Mouse (Mus musculus): ENCODE results near the gene Edar. TPM values are rescaled to one million over a fixed set of nuclear protein-coding genes. Genes with fewer than 3 reads are reported as not detected.

The Edar gene
- polyA plus RNA-seq, 1 experiment from 2014 or later, result 0.16 TPM

- H3K4me3 ChIP-seq (ENCODE audit: low read depth, low read length), result no peak overlapping the region
- no peaks in the 10 kb centered on the region for H3K9me3 ChIP-seq (ENCODE audit: control insufficient read depth)
- no peaks in the 10 kb centered on the region for H3K27me3 ChIP-seq (replicated peaks; ENCODE audit: control insufficient read depth, insufficient read depth, low read length)
- no peaks in the 10 kb centered on the region for H3K4me1 ChIP-seq (replicated peaks; ENCODE audit: control insufficient read depth, insufficient read depth, low read length)
- TF ChIP-seq CTCF (IDR thresholded peaks at IDR 0.05; ENCODE audit: low read depth), result no peak
- WGBS, result 36% methylated on average over 5 of the region's 5 CpGs
- no peaks in the 10 kb centered on the region for H3K36me3 ChIP-seq (ENCODE audit: control insufficient read depth, insufficient read depth)
- H3K4me2 ChIP-seq (replicated peaks; ENCODE audit: low read depth), result no peak overlapping the region
- H3K9ac ChIP-seq (ENCODE audit: low read depth, low read length), result no peak overlapping the region
- no peak for ATAC-seq
- H3K27ac ChIP-seq (ENCODE audit: low read depth, low read length), result no peak overlapping the region
Measured at GRCm38 (mm10) chr10:58600983-58601382, 74.5 kb downstream of the Edar start.

DNA sequence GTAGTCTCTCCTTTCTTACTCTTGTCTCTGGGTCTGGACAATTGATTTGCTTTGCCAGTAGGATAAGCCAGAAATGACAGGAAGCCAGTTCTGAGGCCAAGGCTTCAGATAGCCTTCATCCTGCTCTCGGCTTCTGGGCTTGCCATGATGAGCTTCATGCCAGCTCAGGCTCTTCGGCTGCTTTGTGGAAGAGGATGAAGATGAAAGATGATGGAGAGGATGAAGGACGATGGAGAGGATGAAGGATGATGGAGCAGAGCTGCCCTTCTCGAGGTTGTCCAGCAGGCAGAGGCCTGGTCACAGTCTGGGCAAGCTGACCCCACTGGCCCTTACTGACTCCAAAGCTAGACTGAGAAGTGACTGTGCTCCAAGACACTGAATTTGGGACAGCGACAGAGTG, 75.3 kb downstream of the Edar start:
- ATAC-seq, result no peak
- no peak for TF ChIP-seq CTCF (IDR thresholded peaks at IDR 0.05; ENCODE audit: low read depth)
- H3K9ac ChIP-seq (ENCODE audit: low read depth, low read length), result no peak overlapping the region
- H3K27ac ChIP-seq (ENCODE audit: low read depth, low read length), result no peak overlapping the region
- no peaks in the 10 kb centered on the region for H3K27me3 ChIP-seq (replicated peaks; ENCODE audit: control insufficient read depth, insufficient read depth, low read length)
- H3K4me3 ChIP-seq (ENCODE audit: low read depth, low read length), result no peak overlapping the region
- H3K4me1 ChIP-seq (replicated peaks; ENCODE audit: control insufficient read depth, insufficient read depth, low read length), result no peaks in the 10 kb centered on the region
- no peaks in the 10 kb centered on the region for H3K9me3 ChIP-seq (ENCODE audit: control insufficient read depth)
- H3K36me3 ChIP-seq (ENCODE audit: control insufficient read depth, insufficient read depth), result no peaks in the 10 kb centered on the region
- WGBS, result 89% methylated on average over 5 of the region's 5 CpGs
- no peak overlapping the region for H3K4me2 ChIP-seq (replicated peaks; ENCODE audit: low read depth)

DNA sequence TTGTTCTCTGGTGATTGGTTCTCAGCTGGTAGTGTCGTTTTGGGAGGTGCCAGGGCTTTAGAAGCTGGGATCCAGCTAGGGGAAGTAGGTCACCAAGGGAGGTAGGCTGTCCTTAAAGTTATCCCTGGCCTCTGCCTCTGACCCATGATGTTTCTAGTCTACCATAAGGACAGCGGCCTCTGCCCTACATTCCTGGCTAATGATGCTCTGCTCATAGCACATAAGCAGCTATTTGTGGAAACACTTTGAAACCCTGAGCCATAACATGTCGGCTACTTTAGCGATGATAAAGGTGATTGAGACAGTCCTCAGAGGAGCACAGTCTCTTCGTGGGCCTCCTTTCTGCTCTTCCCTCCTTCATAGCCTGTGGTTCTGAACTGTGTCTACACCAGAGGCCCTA, 79.6 kb downstream of the Edar start:
- no peak overlapping the region for H3K27ac ChIP-seq (ENCODE audit: low read depth, low read length)
- no peak overlapping the region for H3K4me3 ChIP-seq (ENCODE audit: low read depth, low read length)
- TF ChIP-seq CTCF (IDR thresholded peaks at IDR 0.05; ENCODE audit: low read depth), result no peak
- H3K9ac ChIP-seq (ENCODE audit: low read depth, low read length), result no peak overlapping the region
- H3K9me3 ChIP-seq (ENCODE audit: control insufficient read depth), result no peaks in the 10 kb centered on the region
- ATAC-seq, result no peak
- no peaks in the 10 kb centered on the region for H3K4me1 ChIP-seq (replicated peaks; ENCODE audit: control insufficient read depth, insufficient read depth, low read length)
- no peaks in the 10 kb centered on the region for H3K27me3 ChIP-seq (replicated peaks; ENCODE audit: control insufficient read depth, insufficient read depth, low read length)
- no peak overlapping the region for H3K4me2 ChIP-seq (replicated peaks; ENCODE audit: low read depth)
- H3K36me3 ChIP-seq (ENCODE audit: control insufficient read depth, insufficient read depth), result no peaks in the 10 kb centered on the region
- WGBS, result 58% methylated on average over 5 of the region's 5 CpGs

DNA sequence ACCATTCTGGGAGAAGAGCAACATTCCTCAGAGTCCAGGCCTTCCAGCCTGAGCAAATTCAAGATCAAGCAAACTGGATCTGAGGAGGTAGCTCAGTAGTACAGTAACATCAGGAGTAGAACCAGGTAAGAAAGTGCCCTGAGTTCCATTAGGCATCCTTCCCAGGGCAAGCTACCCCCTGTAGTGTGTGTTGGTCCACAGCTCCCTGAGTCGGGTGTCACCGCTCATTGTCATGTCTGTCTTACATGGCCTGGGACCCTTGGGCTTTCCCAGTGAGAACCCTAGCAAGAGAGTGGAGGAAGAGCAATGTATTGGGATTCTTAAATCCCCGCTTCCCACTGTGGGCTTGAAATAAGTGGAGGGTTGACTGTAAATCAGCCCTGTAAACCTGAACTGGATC, 80.3 kb downstream of the Edar start:
- H3K27ac ChIP-seq (ENCODE audit: low read depth, low read length), result no peak overlapping the region
- no peak overlapping the region for H3K4me2 ChIP-seq (replicated peaks; ENCODE audit: low read depth)
- ATAC-seq, result no peak
- no peak for TF ChIP-seq CTCF (IDR thresholded peaks at IDR 0.05; ENCODE audit: low read depth)
- no peak overlapping the region for H3K9ac ChIP-seq (ENCODE audit: low read depth, low read length)
- H3K4me1 ChIP-seq (replicated peaks; ENCODE audit: control insufficient read depth, insufficient read depth, low read length), result no peaks in the 10 kb centered on the region
- no peak overlapping the region for H3K4me3 ChIP-seq (ENCODE audit: low read depth, low read length)
- 94% methylated on average over 3 of the region's 3 CpGs for WGBS
- no peaks in the 10 kb centered on the region for H3K36me3 ChIP-seq (ENCODE audit: control insufficient read depth, insufficient read depth)
- H3K27me3 ChIP-seq (replicated peaks; ENCODE audit: control insufficient read depth, insufficient read depth, low read length), result no peaks in the 10 kb centered on the region
- no peaks in the 10 kb centered on the region for H3K9me3 ChIP-seq (ENCODE audit: control insufficient read depth)

DNA sequence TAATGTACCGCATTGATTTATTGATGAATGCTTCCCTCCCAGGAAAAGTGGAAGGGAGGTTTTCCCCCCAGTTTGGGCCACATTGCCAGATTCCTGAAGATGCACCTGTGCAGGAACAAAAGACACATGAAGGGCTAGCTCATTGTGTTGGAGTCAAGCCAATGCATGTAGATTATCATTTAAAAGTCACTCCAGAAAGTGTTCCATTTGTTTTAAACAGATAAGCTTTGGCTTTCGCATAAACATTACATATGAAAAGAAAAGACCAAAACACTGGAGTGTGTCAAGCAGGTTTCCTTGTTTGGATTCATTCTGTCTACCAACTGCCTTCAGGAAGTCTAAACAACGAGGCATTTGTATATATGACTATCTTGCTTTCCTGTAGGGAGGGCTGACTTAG, 81.0 kb downstream of the Edar start:
- Histone ChIP-seq H3K27me3 (replicated peaks; ENCODE audit: control insufficient read depth, insufficient read depth, low read length) (no peaks in the 10 kb centered on the region), H3K27ac (ENCODE audit: low read depth, low read length) (no peak overlapping the region), H3K4me1 (replicated peaks; ENCODE audit: control insufficient read depth, insufficient read depth, low read length) (no peaks in the 10 kb centered on the region), H3K36me3 (ENCODE audit: control insufficient read depth, insufficient read depth) (no peaks in the 10 kb centered on the region), H3K4me3 (ENCODE audit: low read depth, low read length) (no peak overlapping the region), H3K4me2 (replicated peaks; ENCODE audit: low read depth) (no peak overlapping the region), H3K9ac (ENCODE audit: low read depth, low read length) (no peak overlapping the region), H3K9me3 (ENCODE audit: control insufficient read depth) (no peaks in the 10 kb centered on the region)
- WGBS, result 64% methylated on average over 3 of the region's 3 CpGs
- ATAC-seq, result no peak
- no peak for TF ChIP-seq CTCF (IDR thresholded peaks at IDR 0.05; ENCODE audit: low read depth)

DNA sequence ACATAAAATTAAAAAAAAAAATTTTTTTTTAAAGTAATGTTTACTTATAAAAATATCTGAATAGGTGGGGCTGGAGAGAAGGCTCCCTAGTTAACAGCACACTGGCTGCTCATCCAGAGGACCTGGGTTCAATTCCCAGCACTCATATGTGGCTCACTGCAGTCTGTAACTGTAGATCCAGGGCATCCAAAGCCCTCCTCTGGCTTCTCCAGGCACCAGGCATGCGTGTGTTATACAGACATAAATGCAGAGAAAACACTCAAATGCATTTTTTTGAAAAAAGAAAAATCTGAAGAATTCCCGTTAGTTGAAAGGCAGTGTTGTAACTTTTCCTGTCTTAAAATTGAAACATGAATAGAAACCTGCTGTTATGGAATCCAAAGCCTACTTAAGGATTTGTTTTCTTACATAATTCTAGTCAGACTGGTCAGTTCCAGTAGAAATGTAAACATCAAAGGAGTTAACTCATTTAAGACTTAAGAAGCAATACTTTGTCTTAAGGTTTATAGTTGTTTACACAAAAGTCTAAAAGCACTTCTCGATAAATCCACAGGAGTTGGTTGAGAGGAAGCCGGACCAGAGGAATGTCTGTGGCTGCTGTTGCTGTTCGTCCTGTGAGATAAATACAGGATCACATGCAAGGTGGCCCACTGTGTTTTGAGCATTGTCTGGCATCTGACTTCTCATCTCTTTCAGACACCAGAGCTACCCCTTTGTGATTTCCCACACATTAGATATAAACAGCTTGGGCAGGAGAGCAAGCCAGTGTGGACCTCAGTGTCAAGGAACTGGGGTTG, 89.8 kb downstream of the Edar start:
- WGBS, result 36% methylated on average over 5 of the region's 5 CpGs
- Histone ChIP-seq H3K9ac (ENCODE audit: low read depth, low read length) (no peak overlapping the region), H3K27ac (ENCODE audit: low read depth, low read length) (no peak overlapping the region), H3K36me3 (ENCODE audit: control insufficient read depth, insufficient read depth) (no peaks in the 10 kb centered on the region), H3K4me1 (replicated peaks; ENCODE audit: control insufficient read depth, insufficient read depth, low read length) (no peaks in the 10 kb centered on the region), H3K9me3 (ENCODE audit: control insufficient read depth) (no peaks in the 10 kb centered on the region), H3K4me2 (replicated peaks; ENCODE audit: low read depth) (no peak overlapping the region), H3K27me3 (replicated peaks; ENCODE audit: control insufficient read depth, insufficient read depth, low read length) (no peaks in the 10 kb centered on the region), H3K4me3 (ENCODE audit: low read depth, low read length) (no peak overlapping the region)
- TF ChIP-seq CTCF (IDR thresholded peaks at IDR 0.05; ENCODE audit: low read depth), result no peak
- no peak for ATAC-seq

Measured in intestine, postnatal 0 days (tissue).